Mouse (Mus musculus): Measurements from ENCODE around the gene Lrrtm3.

DNA sequence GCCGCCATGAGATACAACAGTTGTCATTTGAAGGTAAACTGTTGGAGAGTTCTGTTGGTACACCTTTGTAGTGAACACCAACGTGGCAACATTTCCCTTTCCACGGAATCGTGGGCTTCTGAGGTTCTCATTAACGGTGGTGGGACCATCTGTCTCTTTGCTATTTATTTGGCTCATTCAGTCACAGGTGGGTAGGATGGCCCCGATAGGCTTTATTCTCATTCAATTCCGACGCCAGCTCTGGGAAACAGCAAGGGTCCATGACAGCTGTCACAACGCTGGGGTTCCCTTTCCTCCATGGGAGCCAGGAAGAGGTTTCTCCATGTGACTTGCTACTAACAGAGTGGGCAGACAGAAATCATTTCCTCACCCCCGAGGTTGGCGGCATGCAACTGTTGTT, 48.2 kb downstream of the Lrrtm3 start:
- TF ChIP-seq CTCF (IDR thresholded peaks at IDR 0.05; ENCODE audit: borderline replicate concordance, insufficient read depth, low read length) (no peak), POLR2A (IDR thresholded peaks at IDR 0.05; ENCODE audit: low read depth, low read length) (no peak)

Data from embryonic fibroblast, embryonic 13.5 days (primary cell).